Mouse (Mus musculus) myocyte (in vitro differentiated cells): ENCODE results near the gene Shank2. TPM values are rescaled to one million over a fixed set of nuclear protein-coding genes. Genes with fewer than 3 reads are reported as not detected.

Experiments
- H3K27me3 ChIP-seq: one replicate; pipeline ENCODE4 v1.6.1; 2011; ENCODE audit not compliant: control insufficient read depth, insufficient read depth, insufficient read length
- H3K36me3 ChIP-seq: one replicate; pipeline ENCODE4 v1.6.1; 2011; ENCODE audit not compliant: control insufficient read depth, insufficient read depth
- H3K4me2 ChIP-seq: one replicate; pipeline ENCODE4 v1.6.1; 2011; ENCODE audit warnings: low read depth, control low read depth
- H3K4me3 ChIP-seq: one replicate; pipeline ENCODE4 v1.5.1; 2011; ENCODE audit warnings: mild to moderate bottlenecking, control low read depth, moderate library complexity
- H3K79me2 ChIP-seq: one replicate; pipeline ENCODE4 v1.6.1; 2011; ENCODE audit not compliant: control insufficient read depth, insufficient read depth
- H3ac ChIP-seq: one replicate; pipeline ENCODE4 v1.6.1; 2011; ENCODE audit not compliant: control insufficient read depth, insufficient read length
- CEBPB ChIP-seq: IDR thresholded peaks from 2 replicates; pipeline ENCODE4 v1.6.1; 2011; ENCODE audit warnings: mild to moderate bottlenecking, moderate library complexity; ENCODE audit not compliant: poor library complexity, insufficient read depth, severe bottlenecking
- E2F4 ChIP-seq: IDR thresholded peaks from one replicate; pipeline ENCODE4 v1.6.1; 2011; ENCODE audit warnings: mild to moderate bottlenecking, control low read depth, moderate library complexity; ENCODE audit not compliant: insufficient read depth
- MAX ChIP-seq: IDR thresholded peaks from one replicate; pipeline ENCODE4 v1.6.1; 2011; ENCODE audit warnings: low read depth, mild to moderate bottlenecking, control low read depth
- MYOD1 ChIP-seq, 3 experiments: IDR thresholded peaks; one replicate each; pipeline ENCODE4 v1.6.1; 2011; ENCODE audit warnings: control low read depth in 2 of 3, low read depth in 2 of 3, mild to moderate bottlenecking in 2 of 3, moderate library complexity in 1 of 3; ENCODE audit not compliant: insufficient read length in 2 of 3, control insufficient read depth in 1 of 3
- MYOG ChIP-seq, 3 experiments: IDR thresholded peaks; one replicate each; pipeline ENCODE4 v1.6.1; 2011; ENCODE audit warnings: control low read depth in 2 of 3, low read depth in 2 of 3, mild to moderate bottlenecking in 2 of 3; ENCODE audit not compliant: insufficient read length in 2 of 3, control insufficient read depth in 1 of 3, insufficient read depth in 1 of 3
- POLR2A ChIP-seq: IDR thresholded peaks from one replicate; pipeline ENCODE4 v1.6.1; 2011; ENCODE audit warnings: low read depth, mild to moderate bottlenecking, control low read depth, moderate library complexity; ENCODE audit not compliant: insufficient read length
- POLR2AphosphoS2 ChIP-seq: IDR thresholded peaks from one replicate; pipeline ENCODE4 v1.6.1; 2011; ENCODE audit warnings: low read depth, control low read depth; ENCODE audit not compliant: insufficient read length
- REST ChIP-seq: IDR thresholded peaks from one replicate; pipeline ENCODE4 v1.6.1; 2011; ENCODE audit warnings: mild to moderate bottlenecking, control low read depth, moderate library complexity; ENCODE audit not compliant: insufficient read depth, insufficient read length
- SRF ChIP-seq: IDR thresholded peaks from one replicate; pipeline ENCODE4 v1.6.1; 2011; ENCODE audit warnings: low read depth; ENCODE audit not compliant: control insufficient read depth, insufficient read length
- TCF12 ChIP-seq: IDR thresholded peaks from one replicate; pipeline ENCODE4 v1.6.1; 2011; ENCODE audit warnings: mild to moderate bottlenecking, control low read depth; ENCODE audit not compliant: poor library complexity, insufficient read depth, severe bottlenecking
- TCF3 ChIP-seq: IDR thresholded peaks from one replicate; pipeline ENCODE4 v1.6.1; 2011; ENCODE audit warnings: low read depth, control low read depth; ENCODE audit not compliant: insufficient read length
- USF1 ChIP-seq: IDR thresholded peaks from one replicate; pipeline ENCODE4 v1.6.1; 2011; ENCODE audit warnings: low read depth, mild to moderate bottlenecking, control low read depth, moderate library complexity
- polyA plus RNA-seq: library from polyadenylated mRNA; unstranded; fragments of >200 nt; fragmentation: generic; extraction: Trizol; gene quantifications from one replicate; pipeline ENCODE4 v1.2.1, GENCODE M21; 2012; ENCODE audit warnings: missing spikeins

The Shank2 gene
- polyA plus RNA-seq, 1 experiment, result 0.07 TPM

DNA sequence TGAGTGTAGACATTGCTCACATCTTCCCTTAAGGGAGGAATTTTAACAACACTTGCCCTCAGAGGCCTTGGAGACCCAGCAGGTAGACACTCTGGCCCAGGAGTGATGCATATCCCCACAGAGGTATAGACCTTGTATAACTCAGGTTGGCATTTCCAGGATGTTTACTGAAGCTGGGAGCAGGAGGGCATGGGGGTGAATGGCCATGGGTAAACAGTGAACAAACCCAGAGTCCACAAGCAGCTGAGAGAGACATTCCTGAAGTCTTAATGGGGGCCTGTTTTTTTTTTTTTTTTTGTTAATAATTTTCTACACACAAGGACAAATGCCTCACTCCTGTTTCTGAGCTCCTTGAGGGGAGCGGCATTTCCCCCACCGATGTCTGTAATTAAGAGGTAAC is 15.4 kb upstream of the Shank2 start:
- H3K27me3 ChIP-seq, result no peaks in the 10 kb centered on the region
- H3K79me2 ChIP-seq, result no peaks in the 10 kb centered on the region
- TF ChIP-seq E2F4 (no peak), USF1 (no peak), TCF3 (no peak), TCF12 (no peak), POLR2A (no peak)
- H3K4me3 ChIP-seq, result no peak overlapping the region
- H3ac ChIP-seq, result no peak overlapping the region
- no peak overlapping the region for H3K4me2 ChIP-seq
- H3K36me3 ChIP-seq, result no peaks in the 10 kb centered on the region

DNA sequence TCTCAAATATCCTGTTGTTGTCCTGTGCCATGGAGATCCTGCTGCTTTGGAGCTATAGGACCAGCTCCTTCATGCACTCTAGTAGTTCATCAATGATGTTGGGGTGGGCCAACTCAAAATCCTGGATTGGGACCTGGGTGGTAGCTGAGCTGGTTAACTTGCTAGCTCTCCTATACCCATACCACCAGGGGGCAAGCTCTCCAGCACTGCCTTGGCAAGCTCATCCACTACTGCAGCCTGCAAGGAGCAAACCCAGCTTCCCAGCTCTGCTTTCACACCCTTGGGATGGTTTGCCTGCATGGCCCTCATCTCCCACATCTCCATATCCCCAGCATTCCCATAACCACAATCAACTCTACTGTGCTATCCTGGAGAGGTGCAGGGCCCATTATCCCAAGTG is 10.6 kb upstream of the Shank2 start:
- Histone ChIP-seq H3K4me2 (no peak overlapping the region), H3K79me2 (no peaks in the 10 kb centered on the region)
- TF ChIP-seq SRF, result no peak
- TF ChIP-seq POLR2A, result no peak
- TF ChIP-seq TCF3, result no peak
- TF ChIP-seq POLR2AphosphoS2, result no peak
- no peak for TF ChIP-seq TCF12
- no peak for TF ChIP-seq MYOG (IDR thresholded peaks at IDR 0.05; ENCODE audit: control insufficient read depth in 1 of 3, insufficient read depth in 1 of 3, insufficient read length in 2 of 3, low read depth in 2 of 3)

DNA sequence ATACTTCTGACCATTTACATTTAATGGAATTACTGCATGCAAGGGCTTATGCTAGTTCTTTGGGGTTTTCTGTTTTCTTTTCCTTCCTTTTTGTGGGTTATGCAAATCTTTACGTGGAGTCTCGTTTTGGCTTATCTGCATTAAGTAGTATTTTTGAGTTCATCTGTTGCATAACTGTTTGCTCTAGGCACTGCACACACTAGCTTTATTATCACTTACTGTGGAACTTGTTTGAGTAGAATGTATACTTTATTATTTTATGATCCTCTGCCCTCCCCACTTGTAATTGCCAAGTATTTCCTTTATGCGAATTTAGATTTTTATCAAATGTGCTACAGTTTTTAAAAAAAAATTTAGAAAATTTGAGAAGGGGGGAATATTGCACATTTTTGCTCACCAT is 2.7 kb upstream of the Shank2 start:
- no peaks in the 10 kb centered on the region for H3K79me2 ChIP-seq
- no peak overlapping the region for H3ac ChIP-seq
- TF ChIP-seq POLR2A (no peak), E2F4 (no peak), MYOD1 (IDR thresholded peaks at IDR 0.05; ENCODE audit: control insufficient read depth in 1 of 3, insufficient read length in 2 of 3, low read depth in 2 of 3) (no peak), USF1 (no peak), TCF12 (no peak), POLR2AphosphoS2 (no peak), TCF3 (no peak), CEBPB (no peak), MYOG (IDR thresholded peaks at IDR 0.05; ENCODE audit: control insufficient read depth in 1 of 3, insufficient read depth in 1 of 3, insufficient read length in 2 of 3, low read depth in 2 of 3) (no peak), MAX (no peak)
- no peak overlapping the region for H3K4me2 ChIP-seq
- no peaks in the 10 kb centered on the region for H3K27me3 ChIP-seq
- no peaks in the 10 kb centered on the region for H3K36me3 ChIP-seq
- no peak overlapping the region for H3K4me3 ChIP-seq

More for the DNA sequence above, 10.6 kb upstream of the Shank2 start:
- no peaks in the 10 kb centered on the region for H3K36me3 ChIP-seq
- H3K27me3 ChIP-seq, result no peaks in the 10 kb centered on the region
- H3K4me3 ChIP-seq, result no peak overlapping the region
- H3ac ChIP-seq, result no peak overlapping the region

DNA sequence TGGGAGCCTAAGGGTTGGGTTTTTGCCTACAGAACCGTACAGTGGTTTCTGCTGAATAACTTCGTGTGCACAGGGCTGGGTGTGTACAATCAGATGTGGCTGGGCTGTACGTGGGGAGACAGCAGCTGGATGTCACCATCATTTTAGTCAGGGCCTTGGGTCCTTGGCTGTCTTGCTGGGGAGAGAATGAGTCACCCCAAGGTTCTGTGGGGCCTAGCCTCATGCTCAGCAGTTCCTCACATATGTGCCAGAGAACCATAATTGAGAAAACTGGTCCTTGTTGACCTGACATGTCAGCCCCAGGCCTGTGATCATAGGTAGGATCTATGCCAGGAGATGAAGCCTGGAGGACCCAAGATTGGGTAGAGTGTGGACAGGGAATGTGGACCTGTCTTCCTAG is 1.7 kb downstream of the Shank2 start:
- Histone ChIP-seq H3K4me2 (no peak overlapping the region), H3K27me3 (no peaks in the 10 kb centered on the region), H3K4me3 (no peak overlapping the region), H3K36me3 (no peaks in the 10 kb centered on the region), H3K79me2 (no peaks in the 10 kb centered on the region), H3ac (no peak overlapping the region)
- no peak for TF ChIP-seq POLR2A
- TF ChIP-seq MYOG (IDR thresholded peaks at IDR 0.05; ENCODE audit: control insufficient read depth in 1 of 3, insufficient read depth in 1 of 3, insufficient read length in 2 of 3, low read depth in 2 of 3), result no peak
- no peak for TF ChIP-seq CEBPB
- no peak for TF ChIP-seq MAX
- TF ChIP-seq POLR2AphosphoS2, result no peak
- TF ChIP-seq TCF12, result no peak
- TF ChIP-seq MYOD1 (IDR thresholded peaks at IDR 0.05; ENCODE audit: control insufficient read depth in 1 of 3, insufficient read length in 2 of 3, low read depth in 2 of 3), result no peak
- no peak for TF ChIP-seq USF1
- TF ChIP-seq SRF, result no peak

DNA sequence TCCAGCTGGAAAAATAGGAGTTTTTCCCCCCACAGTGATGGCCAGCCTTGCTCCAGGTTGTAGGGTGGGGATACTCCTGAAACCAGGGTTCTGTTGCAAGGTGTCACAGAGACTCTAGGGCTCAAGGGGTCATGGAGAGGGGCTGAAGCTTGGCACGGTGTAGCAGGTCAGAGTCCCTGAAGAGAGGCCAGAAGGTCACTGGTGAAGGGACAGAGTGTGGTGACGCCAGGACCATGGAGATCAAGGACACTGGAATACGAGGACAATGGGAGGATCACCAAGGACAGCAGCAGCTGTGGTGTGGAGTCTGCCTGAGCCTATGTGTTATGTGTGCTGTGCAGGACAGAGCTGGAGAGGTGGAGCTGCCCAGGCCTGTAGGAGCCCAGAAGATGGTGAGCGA is 6.4 kb downstream of the Shank2 start:
- Histone ChIP-seq H3K4me2 (no peak overlapping the region), H3K36me3 (no peaks in the 10 kb centered on the region)

More for the DNA sequence above, 6.4 kb downstream of the Shank2 start:
- Histone ChIP-seq H3K4me3 (no peak overlapping the region), H3K27me3 (no peaks in the 10 kb centered on the region), H3ac (no peak overlapping the region), H3K79me2 (no peaks in the 10 kb centered on the region)
- TF ChIP-seq MYOD1 (IDR thresholded peaks at IDR 0.05; ENCODE audit: control insufficient read depth in 1 of 3, insufficient read length in 2 of 3, low read depth in 2 of 3) (no peak), SRF (no peak), POLR2AphosphoS2 (no peak), MAX (no peak), CEBPB (no peak), TCF3 (no peak), REST (no peak), USF1 (no peak), MYOG (IDR thresholded peaks at IDR 0.05; ENCODE audit: control insufficient read depth in 1 of 3, insufficient read depth in 1 of 3, insufficient read length in 2 of 3, low read depth in 2 of 3) (no peak), POLR2A (no peak), TCF12 (no peak), E2F4 (no peak)
